Mouse (Mus musculus) heart, postnatal 0 days (tissue): ENCODE data around the gene Rfx4. TPM values are rescaled to one million over a fixed set of nuclear protein-coding genes. Genes with fewer than 3 reads are reported as not detected.

Experiments used
- ATAC-seq: fragments of 200-750 bp; cut with Nextera tagmentation; 2 replicates; pipeline ENCODE4 v1.8.0; 2017; ENCODE audit warnings: low read depth, moderate number of reproducible peaks, moderate library complexity; ENCODE audit not compliant: insufficient read depth
- DNase-seq: peaks from one replicate; pipeline ENCODE4 v3.0.0-alpha.2; 2016; ENCODE audit warnings: low spot score
- H3K27ac ChIP-seq: fragments of 300-500 bp; sonication (generic); 2 replicates; pipeline ENCODE4 v1.5.1; 2014; ENCODE audit warnings: low read depth, mild to moderate bottlenecking
- H3K27me3 ChIP-seq: fragments of 300-500 bp; sonication (generic); 2 replicates; pipeline ENCODE4 v1.6.1; 2014; ENCODE audit warnings: low read length, mixed read lengths; ENCODE audit not compliant: control insufficient read depth, insufficient read depth
- H3K36me3 ChIP-seq: fragments of 300-500 bp; sonication (generic); replicated peaks from 2 replicates; pipeline ENCODE4 v1.6.1; 2014; ENCODE audit warnings: low read length, mixed read lengths; ENCODE audit not compliant: control insufficient read depth, insufficient read depth
- H3K4me1 ChIP-seq: fragments of 300-500 bp; sonication (generic); 2 replicates; pipeline ENCODE4 v1.6.1; 2014; ENCODE audit warnings: antibody characterized with exemption; ENCODE audit not compliant: control insufficient read depth, insufficient read depth
- H3K4me2 ChIP-seq: fragments of 300-500 bp; sonication (generic); 2 replicates; pipeline ENCODE4 v1.6.1; 2014; ENCODE audit warnings: low read depth, mild to moderate bottlenecking, low read length, moderate library complexity
- H3K4me3 ChIP-seq: fragments of 300-500 bp; sonication (generic); 2 replicates; pipeline ENCODE4 v1.5.1; 2014; ENCODE audit warnings: low read depth, low read length
- H3K9ac ChIP-seq: fragments of 300-500 bp; sonication (generic); replicated peaks from 2 replicates; pipeline ENCODE4 v1.6.1; 2014; ENCODE audit warnings: low read depth, low read length, mixed read lengths
- H3K9me3 ChIP-seq: fragments of 300-500 bp; sonication (generic); replicated peaks from 2 replicates; pipeline ENCODE4 v1.6.1; 2016; ENCODE audit warnings: low read length; ENCODE audit not compliant: control insufficient read depth
- CTCF ChIP-seq: IDR thresholded peaks from 2 replicates; pipeline ENCODE4 v1.5.1; 2016; ENCODE audit warnings: antibody characterized with exemption, control low read depth, low read depth
- EP300 ChIP-seq: IDR thresholded peaks from 2 replicates; pipeline ENCODE4 v1.6.1; 2016; ENCODE audit warnings: antibody characterized with exemption, low read depth
- WGBS: fragments of 180-500 bp; shearing (Covaris S2); extraction: QIAGEN DNeasy Blood & Tissue Kit; methylation state at CpG from one replicate; pipeline ENCODE4 v1.1.7; 2014; 5-methylcytosine and 5-hydroxymethylcytosine counted together
- polyA plus RNA-seq: library from polyadenylated mRNA; unstranded; fragments of >200 nt; fragmentation: Nextera tagmentation; extraction: Ambion mirVana; gene quantifications from 2 replicates; pipeline ENCODE4 v1.2.1, GENCODE M21; 2015
- total RNA-seq: library from RNA; depleted of rRNA; stranded (reverse); fragments of >200 nt; gene quantifications from 2 replicates; pipeline ENCODE4 v1.2.3, GENCODE M21; 2014; ENCODE audit warnings: low replicate concordance

The Rfx4 gene
- total and polyA plus RNA-seq, 2 experiments from 2014 or later, result not detected

- DNase-seq (peak; percentile 84), ATAC-seq (peak; percentile 94)
- Histone ChIP-seq H3K27me3 (peaks cover 10% of the 10 kb centered on the region; the same call in 1 of the 2 replicates), H3K36me3 (no peaks in the 10 kb centered on the region), H3K9ac (no peak overlapping the region), H3K4me1 (peaks cover 3% of the 10 kb centered on the region; the same call in 1 of the 2 replicates), H3K4me3 (no peak overlapping the region), H3K9me3 (no peaks in the 10 kb centered on the region), H3K4me2 (no peak overlapping the region), H3K27ac (peak overlapping the region; percentile 3; the same call in 1 of the 2 replicates)
- WGBS, result 24% methylated on average over 12 of the region's 12 CpGs
- TF ChIP-seq EP300 (no peak), CTCF (no peak)
These were observed 96.4 kb downstream of the Rfx4 start for GRCm38 (mm10) chr10:84851981-84852979.

GRCm38 (mm10) chr10:84854059-84854458 is 98.2 kb downstream of the Rfx4 start:
- Histone ChIP-seq H3K27me3 (peaks cover 15% of the 10 kb centered on the region; the same call in 1 of the 2 replicates), H3K27ac (no peak overlapping the region), H3K4me2 (no peak overlapping the region), H3K9me3 (no peaks in the 10 kb centered on the region), H3K36me3 (no peaks in the 10 kb centered on the region), H3K9ac (no peak overlapping the region), H3K4me1 (peaks cover 3% of the 10 kb centered on the region; the same call in 1 of the 2 replicates), H3K4me3 (no peak overlapping the region)
- 85% methylated on average over 8 of the region's 8 CpGs for WGBS
- TF ChIP-seq CTCF, result no peak
- TF ChIP-seq EP300, result no peak
- DNase-seq (no peak), ATAC-seq (no peak)

- TF ChIP-seq CTCF (no peak), EP300 (no peak)
- Histone ChIP-seq H3K4me1 (peaks cover 3% of the 10 kb centered on the region; the same call in 1 of the 2 replicates), H3K9ac (no peak overlapping the region), H3K27me3 (peaks cover 18% of the 10 kb centered on the region; the same call in 1 of the 2 replicates), H3K9me3 (no peaks in the 10 kb centered on the region), H3K27ac (no peak overlapping the region), H3K36me3 (no peaks in the 10 kb centered on the region), H3K4me3 (no peak overlapping the region), H3K4me2 (no peak overlapping the region)
- ATAC-seq (no peak), DNase-seq (no peak)
- WGBS, result 67% methylated on average over 11 of the region's 11 CpGs
These were observed 99.6 kb downstream of the Rfx4 start for GRCm38 (mm10) chr10:84855466-84855865.

- no peak for ATAC-seq
- TF ChIP-seq CTCF (no peak), EP300 (no peak)
- Histone ChIP-seq H3K27me3 (peaks cover 29% of the 10 kb centered on the region; the same call in 1 of the 2 replicates), H3K36me3 (no peaks in the 10 kb centered on the region), H3K4me2 (no peak overlapping the region), H3K9me3 (no peaks in the 10 kb centered on the region), H3K4me3 (no peak overlapping the region), H3K4me1 (no peaks in the 10 kb centered on the region), H3K9ac (no peak overlapping the region), H3K27ac (no peak overlapping the region)
- WGBS, result 40% methylated on average over 8 of the region's 8 CpGs
- DNase-seq, result no peak
These were observed 102.5 kb downstream of the Rfx4 start for GRCm38 (mm10) chr10:84858371-84858770.

- H3K27me3 ChIP-seq, result peaks cover 29% of the 10 kb centered on the region; the same call in 1 of the 2 replicates
- DNase-seq (no peak), ATAC-seq (no peak)
- H3K9ac ChIP-seq, result no peak overlapping the region
- H3K4me3 ChIP-seq, result no peak overlapping the region
- no peaks in the 10 kb centered on the region for H3K36me3 ChIP-seq
- H3K4me1 ChIP-seq, result no peaks in the 10 kb centered on the region
- TF ChIP-seq CTCF, result no peak
- no peak for TF ChIP-seq EP300
- H3K4me2 ChIP-seq, result no peak overlapping the region
- no peaks in the 10 kb centered on the region for H3K9me3 ChIP-seq
- 36% methylated on average over 14 of the region's 14 CpGs for WGBS
- no peak overlapping the region for H3K27ac ChIP-seq
These were observed 103.1 kb downstream of the Rfx4 start for GRCm38 (mm10) chr10:84858806-84859496.
